Mouse (Mus musculus): ENCODE results near the gene Mrpl4. TPM values are rescaled to one million over a fixed set of nuclear protein-coding genes. Genes with fewer than 3 reads are reported as not detected.
"Not testable (repeated sequence)": the region's sequence is repeated elsewhere in the genome, so short reads cannot be mapped to it uniquely, and the experiment has no call there.

Gene Mrpl4
- polyA plus RNA-seq, 1 experiment from 2014 or later = 122 TPM

DNA sequence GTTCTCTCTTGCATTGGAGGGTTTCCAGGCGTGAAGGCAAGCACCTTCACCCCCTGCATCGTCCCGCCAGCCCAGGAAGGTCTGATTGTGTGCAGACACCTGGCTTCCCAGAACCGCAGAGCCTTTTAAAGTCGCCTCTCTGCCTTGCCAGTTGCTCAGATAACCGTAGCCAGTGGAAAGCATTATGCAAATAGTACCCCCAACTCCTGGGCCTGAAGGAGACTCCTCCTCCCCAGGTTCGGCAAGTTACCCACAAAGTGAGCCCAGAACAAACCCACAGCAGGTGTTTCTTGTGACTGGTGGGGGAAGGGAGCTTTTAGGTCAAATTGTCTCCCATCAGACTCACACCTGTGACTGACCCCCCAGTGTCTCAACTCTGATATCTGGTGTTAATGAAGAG is 14.6 kb upstream of the Mrpl4 start:
- Histone ChIP-seq H3K9me3 (replicated peaks) (no peaks in the 10 kb centered on the region), H3K4me2 (replicated peaks) (no peak overlapping the region), H3K9ac (no peak overlapping the region), H3K27me3 (no peaks in the 10 kb centered on the region), H3K27ac (replicated peaks) (peak overlapping the region; percentile 87), H3K4me3 (replicated peaks) (no peak overlapping the region), H3K4me1 (peaks cover 42% of the 10 kb centered on the region), H3K36me3 (no peaks in the 10 kb centered on the region)
- ATAC-seq (ENCODE audit: insufficient number of reproducible peaks, low FRiP score, low TSS enrichment, low read depth) = no peak
- 22% methylated on average over 7 of the region's 7 CpGs for WGBS

- ATAC-seq (ENCODE audit: insufficient number of reproducible peaks, low FRiP score, low TSS enrichment, low read depth) = peak; percentile 56; the same call in 1 of the 2 replicates
- Histone ChIP-seq H3K27me3 (no peaks in the 10 kb centered on the region), H3K27ac (replicated peaks) (peak overlapping the region; percentile 67), H3K36me3 (no peaks in the 10 kb centered on the region), H3K4me1 (peaks cover 41% of the 10 kb centered on the region), H3K9me3 (replicated peaks) (no peaks in the 10 kb centered on the region), H3K4me2 (replicated peaks) (peak overlapping the region; percentile 38), H3K4me3 (replicated peaks) (0 out of 2 replicates have a peak overlapping the region, but pooled peaks have one; percentile 12), H3K9ac (no peak overlapping the region)
- 5% methylated on average over 10 of the region's 10 CpGs for WGBS
These were observed 11.7 kb upstream of the Mrpl4 start for GRCm38 (mm10) chr9:20990861-20991260.

DNA sequence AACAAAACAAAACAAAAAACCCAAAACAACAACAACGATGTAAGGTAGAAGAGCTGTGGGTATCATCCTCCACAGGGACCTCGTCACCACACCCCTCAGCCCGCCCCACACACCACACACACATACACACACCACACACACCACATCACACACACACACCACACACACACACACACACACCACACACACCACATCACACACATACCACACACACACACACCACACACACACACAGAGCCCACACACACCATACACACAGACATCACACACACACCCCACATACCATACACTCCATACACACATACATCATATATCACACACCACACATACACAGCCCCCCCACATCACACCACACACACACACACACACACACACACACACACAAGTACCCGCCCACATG is 11.0 kb upstream of the Mrpl4 start:
- Histone ChIP-seq H3K4me3 (replicated peaks) (no peak overlapping the region), H3K9me3 (replicated peaks) (no peaks in the 10 kb centered on the region), H3K36me3 (no peaks in the 10 kb centered on the region), H3K27ac (replicated peaks) (no peak overlapping the region), H3K27me3 (no peaks in the 10 kb centered on the region), H3K4me2 (replicated peaks) (no peak overlapping the region), H3K9ac (no peak overlapping the region), H3K4me1 (peaks cover 38% of the 10 kb centered on the region)
- 90% methylated on average over 4 of the region's 4 CpGs for WGBS
- ATAC-seq (ENCODE audit: insufficient number of reproducible peaks, low FRiP score, low TSS enrichment, low read depth) = no peak

- no peak overlapping the region for H3K4me3 ChIP-seq (replicated peaks)
- 39% methylated on average over 5 of the region's 5 CpGs for WGBS
- H3K27ac ChIP-seq (replicated peaks) = no peak overlapping the region
- H3K4me1 ChIP-seq = peaks cover 24% of the 10 kb centered on the region
- no peaks in the 10 kb centered on the region for H3K9me3 ChIP-seq (replicated peaks)
- no peak overlapping the region for H3K4me2 ChIP-seq (replicated peaks)
- H3K36me3 ChIP-seq = no peaks in the 10 kb centered on the region
- H3K9ac ChIP-seq = no peak overlapping the region
- no peak for ATAC-seq (ENCODE audit: insufficient number of reproducible peaks, low FRiP score, low TSS enrichment, low read depth)
- H3K27me3 ChIP-seq = no peaks in the 10 kb centered on the region
These were observed 9.2 kb upstream of the Mrpl4 start for GRCm38 (mm10) chr9:20993165-20993898.

- Histone ChIP-seq H3K27ac (replicated peaks) (no peak overlapping the region), H3K4me2 (replicated peaks) (no peak overlapping the region)
These were observed 7.5 kb upstream of the Mrpl4 start for GRCm38 (mm10) chr9:20995069-20995468.

DNA sequence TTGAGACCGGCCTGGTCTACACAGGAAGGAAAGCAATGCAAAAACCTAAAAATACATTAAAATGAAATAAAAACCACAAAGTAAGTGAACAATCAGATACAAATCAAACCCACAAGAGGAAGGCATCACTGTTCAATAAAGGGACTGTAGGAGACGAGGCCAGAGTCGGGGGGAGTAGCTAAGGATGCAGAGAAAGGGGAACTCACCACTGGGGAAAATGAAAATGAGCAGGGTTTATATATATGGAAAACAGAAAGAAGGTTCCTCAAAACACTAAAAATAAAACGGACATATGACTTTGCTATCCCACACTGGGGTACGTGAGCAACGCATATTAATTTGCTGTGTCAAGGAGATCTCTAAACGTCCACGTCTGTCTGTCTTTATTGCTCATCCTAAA is 5.5 kb upstream of the Mrpl4 start:
- no peak overlapping the region for H3K27ac ChIP-seq (replicated peaks)
- no peak for ATAC-seq (ENCODE audit: insufficient number of reproducible peaks, low FRiP score, low TSS enrichment, low read depth)
- H3K9me3 ChIP-seq (replicated peaks) = no peaks in the 10 kb centered on the region
- no peak overlapping the region for H3K9ac ChIP-seq
- no peaks in the 10 kb centered on the region for H3K36me3 ChIP-seq
- H3K4me3 ChIP-seq (replicated peaks) = no peak overlapping the region
- H3K4me1 ChIP-seq = peaks cover 6% of the 10 kb centered on the region
- H3K4me2 ChIP-seq (replicated peaks) = no peak overlapping the region
- H3K27me3 ChIP-seq = no peaks in the 10 kb centered on the region
- 83% methylated on average over 8 of the region's 8 CpGs for WGBS

More at GRCm38 (mm10) chr9:20995069-20995468, 7.5 kb upstream of the Mrpl4 start:
- Histone ChIP-seq H3K9me3 (replicated peaks) (no peaks in the 10 kb centered on the region), H3K9ac (no peak overlapping the region), H3K27me3 (no peaks in the 10 kb centered on the region), H3K4me3 (replicated peaks) (no peak overlapping the region), H3K36me3 (no peaks in the 10 kb centered on the region), H3K4me1 (peaks cover 18% of the 10 kb centered on the region)
- 73% methylated on average over 3 of the region's 3 CpGs for WGBS
- no peak for ATAC-seq (ENCODE audit: insufficient number of reproducible peaks, low FRiP score, low TSS enrichment, low read depth)

DNA sequence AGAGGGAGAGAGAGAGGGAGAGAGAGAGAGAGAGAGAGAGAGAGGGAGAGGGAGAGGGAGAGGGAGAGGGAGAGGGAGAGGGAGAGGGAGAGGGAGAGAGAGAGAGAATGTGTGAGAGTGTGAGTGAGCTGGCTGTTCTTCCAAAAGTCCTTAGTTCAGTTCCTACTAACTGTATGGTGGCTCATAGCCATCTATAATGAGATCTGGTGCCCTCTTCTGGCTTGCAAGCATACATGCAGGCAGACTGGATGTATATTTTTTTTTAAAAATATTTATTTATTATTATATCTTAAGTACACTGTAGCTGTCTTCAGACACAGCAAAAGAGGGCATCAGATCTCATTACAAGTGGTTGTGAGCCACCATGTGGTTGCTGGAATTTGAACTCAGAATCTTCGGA is 4.2 kb upstream of the Mrpl4 start:
- H3K9me3 ChIP-seq (replicated peaks); H3K27ac ChIP-seq (replicated peaks); H3K9ac ChIP-seq; H3K36me3 ChIP-seq; H3K4me2 ChIP-seq (replicated peaks); H3K4me3 ChIP-seq (replicated peaks); ATAC-seq (ENCODE audit: insufficient number of reproducible peaks, low FRiP score, low TSS enrichment, low read depth); H3K27me3 ChIP-seq; H3K4me1 ChIP-seq: not testable (repeated sequence)
- WGBS = 69% methylated on average over 1 of the region's 1 CpGs

DNA sequence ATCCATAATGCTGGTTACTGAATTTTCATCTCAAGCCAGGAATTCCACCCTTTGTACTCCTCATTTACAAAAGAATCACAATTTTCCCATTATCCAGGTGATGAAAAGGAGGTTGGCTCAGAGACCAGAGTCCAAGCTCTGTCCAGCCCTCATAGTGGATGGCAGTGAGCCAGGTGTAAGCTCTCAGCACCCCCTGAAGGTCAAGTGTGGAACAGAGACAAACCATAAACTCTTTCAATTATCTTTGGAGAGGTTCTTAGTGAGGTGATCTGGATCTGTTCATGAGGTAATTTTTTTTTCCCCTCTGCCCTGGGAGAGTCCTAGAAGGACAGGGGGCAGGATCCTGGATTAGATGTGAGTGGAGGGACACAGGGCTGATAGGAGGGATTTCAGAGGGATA is 1.7 kb upstream of the Mrpl4 start:
- H3K27me3 ChIP-seq = no peaks in the 10 kb centered on the region
- H3K9me3 ChIP-seq (replicated peaks) = no peaks in the 10 kb centered on the region
- peaks cover 7% of the 10 kb centered on the region for H3K36me3 ChIP-seq
- 0 out of 2 replicates have a peak, but pooled peaks cover 7% of the 10 kb centered on the region for H3K4me1 ChIP-seq
- no peak overlapping the region for H3K27ac ChIP-seq (replicated peaks)
- ATAC-seq (ENCODE audit: insufficient number of reproducible peaks, low FRiP score, low TSS enrichment, low read depth) = no peak
- H3K9ac ChIP-seq = no peak overlapping the region
- H3K4me2 ChIP-seq (replicated peaks) = no peak overlapping the region
- H3K4me3 ChIP-seq (replicated peaks) = no peak overlapping the region

DNA sequence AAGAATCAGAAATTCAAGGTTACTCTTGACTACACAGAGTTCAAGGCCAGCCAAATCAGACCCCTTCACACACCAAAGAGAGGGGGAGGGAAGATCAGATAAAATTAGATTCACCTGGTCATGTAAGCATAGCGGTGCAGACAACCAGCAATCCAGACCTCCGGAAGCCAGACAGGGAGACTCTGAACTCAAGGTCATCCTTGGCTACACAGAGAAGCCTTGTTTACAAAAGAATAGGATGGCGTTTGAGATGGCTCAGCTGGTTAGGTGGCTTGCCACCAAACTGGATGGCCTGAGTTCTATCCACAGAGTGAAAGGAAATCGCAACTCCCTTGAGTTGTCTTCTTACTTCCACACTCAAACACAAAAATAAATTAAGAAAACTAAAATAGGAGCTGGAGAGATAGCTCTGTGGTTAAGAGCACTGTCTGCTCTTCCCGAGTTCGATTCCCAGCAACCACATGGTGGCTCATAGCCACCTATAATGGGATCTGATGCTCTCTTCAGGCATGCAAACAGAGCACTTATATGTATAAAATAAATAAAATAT is 812 bp upstream of the Mrpl4 start:
- no peaks in the 10 kb centered on the region for H3K9me3 ChIP-seq (replicated peaks)
- H3K4me3 ChIP-seq (replicated peaks) = no peak overlapping the region
- 0 out of 2 replicates have a peak, but pooled peaks cover 7% of the 10 kb centered on the region for H3K4me1 ChIP-seq
- no peak overlapping the region for H3K27ac ChIP-seq (replicated peaks)
- H3K36me3 ChIP-seq = peaks cover 14% of the 10 kb centered on the region
- H3K4me2 ChIP-seq (replicated peaks) = no peak overlapping the region
- no peaks in the 10 kb centered on the region for H3K27me3 ChIP-seq
- 57% methylated on average over 6 of the region's 6 CpGs for WGBS
- no peak for ATAC-seq (ENCODE audit: insufficient number of reproducible peaks, low FRiP score, low TSS enrichment, low read depth)
- H3K9ac ChIP-seq = no peak overlapping the region

DNA sequence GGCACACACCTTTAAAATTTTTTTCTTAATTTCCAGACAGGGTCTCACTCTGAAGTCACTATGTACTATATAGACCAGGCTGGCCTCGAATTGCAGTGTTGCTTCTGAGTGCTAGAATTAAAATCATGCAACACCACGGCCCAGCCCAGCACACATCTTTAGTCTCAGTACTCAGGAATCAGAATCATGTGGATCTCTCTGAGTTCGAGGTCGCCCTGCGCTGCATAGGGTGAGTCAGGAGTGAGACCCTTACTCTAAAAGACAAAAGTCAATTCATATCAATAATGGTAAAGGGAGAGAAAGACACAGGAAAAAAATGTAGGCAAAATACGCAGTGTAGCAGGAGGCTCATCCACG is 290 bp upstream of the Mrpl4 start:
- H3K36me3 ChIP-seq = peaks cover 19% of the 10 kb centered on the region
- peak overlapping the region; percentile 84 for H3K4me2 ChIP-seq (replicated peaks)
- 10% methylated on average over 7 of the region's 7 CpGs for WGBS
- 0 out of 2 replicates have a peak, but pooled peaks cover 7% of the 10 kb centered on the region for H3K4me1 ChIP-seq
- H3K9me3 ChIP-seq (replicated peaks) = no peaks in the 10 kb centered on the region
- peak overlapping the region; percentile 64 for H3K9ac ChIP-seq
- H3K27me3 ChIP-seq = no peaks in the 10 kb centered on the region
- peak overlapping the region; percentile 71 for H3K4me3 ChIP-seq (replicated peaks)
- 0 out of 2 replicates have a peak, but pooled peaks have one; percentile 0 for ATAC-seq (ENCODE audit: insufficient number of reproducible peaks, low FRiP score, low TSS enrichment, low read depth)
- H3K27ac ChIP-seq (replicated peaks) = peak overlapping the region; percentile 82

DNA sequence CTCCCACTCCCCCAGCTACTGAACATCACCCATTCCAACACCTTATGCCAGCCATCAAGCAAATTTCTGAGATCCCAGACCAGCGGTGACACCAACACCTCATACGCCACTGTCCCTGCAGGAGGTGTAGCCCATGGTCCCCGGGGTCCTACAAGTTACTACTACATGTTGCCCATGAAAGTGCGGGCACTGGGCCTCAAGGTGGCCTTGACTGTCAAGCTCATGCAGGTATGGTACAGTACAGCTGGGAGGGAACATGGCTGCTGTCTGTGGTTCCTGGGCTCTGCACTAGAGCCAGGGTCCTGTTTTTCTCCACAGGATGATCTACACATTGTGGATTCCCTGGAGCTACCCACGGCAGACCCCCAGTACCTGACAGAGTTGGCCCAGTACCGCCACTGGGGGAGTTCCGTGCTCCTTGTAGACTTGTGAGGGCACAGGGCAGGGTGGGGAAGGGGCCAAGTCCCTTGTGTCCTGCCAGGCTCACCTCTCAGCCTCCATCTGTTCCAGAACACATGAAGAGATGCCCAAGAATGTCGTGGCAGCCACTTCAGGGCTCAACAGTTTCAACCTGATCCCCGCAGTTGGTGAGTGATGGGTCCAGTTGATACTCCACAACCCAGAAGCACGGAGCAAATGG is 4.9 kb downstream of the Mrpl4 start:
- WGBS = 92% methylated on average over 10 of the region's 10 CpGs
- Histone ChIP-seq H3K4me3 (replicated peaks) (no peak overlapping the region), H3K36me3 (peaks cover 41% of the 10 kb centered on the region), H3K27me3 (no peaks in the 10 kb centered on the region), H3K9me3 (replicated peaks) (no peaks in the 10 kb centered on the region), H3K4me1 (0 out of 2 replicates have a peak, but pooled peaks cover 7% of the 10 kb centered on the region), H3K27ac (replicated peaks) (no peak overlapping the region), H3K9ac (no peak overlapping the region), H3K4me2 (replicated peaks) (no peak overlapping the region)
- ATAC-seq (ENCODE audit: insufficient number of reproducible peaks, low FRiP score, low TSS enrichment, low read depth) = no peak

All from embryonic facial prominence, embryonic 15.5 days (tissue).